Mouse (Mus musculus) intestine, embryonic 15.5 days (tissue): Measurements from ENCODE around the gene Irf6. TPM values are rescaled to one million over a fixed set of nuclear protein-coding genes. Genes with fewer than 3 reads are reported as not detected.

Experiments used
- ATAC-seq: fragments of 200-750 bp; cut with Nextera tagmentation; 2 replicates; pipeline ENCODE4 v1.8.0; 2017; ENCODE audit warnings: moderate TSS enrichment, moderate library complexity
- H3K27ac ChIP-seq: fragments of 300-500 bp; sonication (generic); 2 replicates; pipeline ENCODE4 v1.5.1; 2015; ENCODE audit warnings: mild to moderate bottlenecking, inconsistent platforms
- H3K27me3 ChIP-seq: fragments of 300-500 bp; sonication (generic); replicated peaks from 2 replicates; pipeline ENCODE4 v1.6.1; 2015; ENCODE audit warnings: inconsistent platforms
- H3K36me3 ChIP-seq: fragments of 300-500 bp; sonication (generic); 2 replicates; pipeline ENCODE4 v1.6.1; 2015; ENCODE audit warnings: inconsistent platforms
- H3K4me1 ChIP-seq: fragments of 300-500 bp; sonication (generic); replicated peaks from 2 replicates; pipeline ENCODE4 v1.6.1; 2015; ENCODE audit warnings: inconsistent platforms
- H3K4me2 ChIP-seq: fragments of 300-500 bp; sonication (generic); replicated peaks from 2 replicates; pipeline ENCODE4 v1.6.1; 2015; ENCODE audit warnings: mild to moderate bottlenecking, inconsistent platforms
- H3K4me3 ChIP-seq: fragments of 300-500 bp; sonication (generic); replicated peaks from 2 replicates; pipeline ENCODE4 v1.5.1; 2015; ENCODE audit warnings: inconsistent platforms
- H3K9ac ChIP-seq: fragments of 300-500 bp; sonication (generic); 2 replicates; pipeline ENCODE4 v1.6.1; 2015; ENCODE audit warnings: inconsistent platforms
- H3K9me3 ChIP-seq: fragments of 300-500 bp; sonication (generic); 2 replicates; pipeline ENCODE4 v1.6.1; 2016; ENCODE audit warnings: inconsistent platforms
- WGBS: fragments of 180-500 bp; shearing (Covaris S2); methylation state at CpG from one replicate; pipeline ENCODE4 v1.1.7; 2015; 5-methylcytosine and 5-hydroxymethylcytosine counted together
- polyA plus RNA-seq: library from polyadenylated mRNA; unstranded; fragments of >200 nt; fragmentation: Nextera tagmentation; extraction: Ambion mirVana; gene quantifications from 2 replicates; pipeline ENCODE4 v1.2.1, GENCODE M21; 2015

Gene Irf6
- polyA plus RNA-seq, 1 experiment from 2014 or later: 81.9 TPM

DNA sequence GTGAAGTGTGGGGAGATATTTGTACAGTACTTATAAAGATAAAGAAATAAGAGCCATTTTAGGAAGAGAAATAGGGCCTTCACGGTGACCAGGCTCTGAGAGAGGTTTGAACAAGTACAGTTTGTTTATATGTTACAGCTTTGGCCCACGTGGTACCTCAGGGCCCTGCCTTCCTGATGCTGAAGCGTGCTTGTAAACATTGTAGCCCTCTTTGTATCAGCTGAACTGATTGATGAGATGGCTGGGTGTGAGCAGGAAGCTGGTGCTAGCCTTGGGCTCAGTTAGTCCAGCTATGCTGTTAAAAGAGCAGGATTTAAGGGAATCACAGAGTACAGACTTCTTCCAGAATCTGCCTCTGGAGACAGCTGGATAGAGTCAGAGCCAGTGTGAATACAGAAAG, 6.3 kb downstream of the Irf6 start:
- WGBS: 11% methylated on average over 3 of the region's 3 CpGs
- peaks cover 13% of the 10 kb centered on the region for H3K4me1 ChIP-seq
- H3K9ac ChIP-seq: no peak overlapping the region
- H3K4me2 ChIP-seq: peak overlapping the region; percentile 51; the same call in 1 of the 2 replicates
- no peaks in the 10 kb centered on the region for H3K36me3 ChIP-seq
- H3K4me3 ChIP-seq: no peak overlapping the region
- no peaks in the 10 kb centered on the region for H3K9me3 ChIP-seq
- peak overlapping the region; percentile 58; the same call in 1 of the 2 replicates for H3K27ac ChIP-seq
- H3K27me3 ChIP-seq: peaks cover 3% of the 10 kb centered on the region; the same call in 1 of the 2 replicates
- ATAC-seq: no peak

GRCm38 (mm10) chr1:193159613-193160012, 6.7 kb downstream of the Irf6 start:
- H3K4me1 ChIP-seq: peaks cover 13% of the 10 kb centered on the region
- H3K4me3 ChIP-seq: no peak overlapping the region
- no peaks in the 10 kb centered on the region for H3K9me3 ChIP-seq
- H3K4me2 ChIP-seq: peak overlapping the region; percentile 51
- 38% methylated on average over 1 of the region's 1 CpGs for WGBS
- no peak overlapping the region for H3K9ac ChIP-seq
- no peaks in the 10 kb centered on the region for H3K27me3 ChIP-seq
- H3K27ac ChIP-seq: peak overlapping the region; percentile 58
- no peaks in the 10 kb centered on the region for H3K36me3 ChIP-seq
- peak; percentile 16; the same call in 1 of the 2 replicates for ATAC-seq

GRCm38 (mm10) chr1:193160317-193161032, 7.6 kb downstream of the Irf6 start:
- WGBS: 12% methylated on average over 18 of the region's 18 CpGs
- H3K9ac ChIP-seq: no peak overlapping the region
- peak; percentile 90 for ATAC-seq

GRCm38 (mm10) chr1:193167746-193168145, 14.8 kb downstream of the Irf6 start, which contains the start of gene A130010J15Rik:
Gene A130010J15Rik, plus strand, starts transcription at chr1:193168046.
- no peak within 1 kb of the TSS for H3K4me2 ChIP-seq
- WGBS: 92% methylated on average over 3 of the region's 3 CpGs

More at GRCm38 (mm10) chr1:193160317-193161032, 7.6 kb downstream of the Irf6 start:
- Histone ChIP-seq H3K4me2 (peak overlapping the region; percentile 51), H3K4me3 (0 out of 2 replicates have a peak overlapping the region, but pooled peaks have one; percentile 12), H3K27me3 (no peaks in the 10 kb centered on the region), H3K36me3 (no peaks in the 10 kb centered on the region), H3K27ac (peak overlapping the region; percentile 58), H3K9me3 (no peaks in the 10 kb centered on the region), H3K4me1 (peaks cover 13% of the 10 kb centered on the region)

GRCm38 (mm10) chr1:193169228-193169627, 16.3 kb downstream of the Irf6 start:
- no peak overlapping the region for H3K27ac ChIP-seq
- 76% methylated on average over 7 of the region's 7 CpGs for WGBS

More at GRCm38 (mm10) chr1:193167746-193168145, 14.8 kb downstream of the Irf6 start, which contains the start of gene A130010J15Rik:
- Histone ChIP-seq H3K9me3 (no peaks in the 10 kb centered on the region), H3K27me3 (no peaks in the 10 kb centered on the region), H3K9ac (no peak within 1 kb of the TSS), H3K27ac (no peak within 1 kb of the TSS), H3K4me3 (no peak within 1 kb of the TSS), H3K36me3 (no peaks in the 10 kb centered on the region), H3K4me1 (peaks cover 12% of the 10 kb centered on the region)
- no peak for ATAC-seq

GRCm38 (mm10) chr1:193169856-193170255, 16.9 kb downstream of the Irf6 start:
- H3K4me2 ChIP-seq: no peak overlapping the region
- H3K9me3 ChIP-seq: no peaks in the 10 kb centered on the region
- H3K9ac ChIP-seq: no peak overlapping the region
- ATAC-seq: peak; percentile 53
- no peak overlapping the region for H3K27ac ChIP-seq
- H3K4me3 ChIP-seq: no peak overlapping the region
- H3K36me3 ChIP-seq: no peaks in the 10 kb centered on the region
- 53% methylated on average over 2 of the region's 2 CpGs for WGBS
- H3K4me1 ChIP-seq: peaks cover 22% of the 10 kb centered on the region
- no peaks in the 10 kb centered on the region for H3K27me3 ChIP-seq

More at GRCm38 (mm10) chr1:193169228-193169627, 16.3 kb downstream of the Irf6 start:
- Histone ChIP-seq H3K27me3 (no peaks in the 10 kb centered on the region), H3K9me3 (no peaks in the 10 kb centered on the region), H3K4me1 (peaks cover 16% of the 10 kb centered on the region), H3K9ac (no peak overlapping the region), H3K36me3 (no peaks in the 10 kb centered on the region), H3K4me3 (no peak overlapping the region), H3K4me2 (no peak overlapping the region)
- ATAC-seq: no peak

DNA sequence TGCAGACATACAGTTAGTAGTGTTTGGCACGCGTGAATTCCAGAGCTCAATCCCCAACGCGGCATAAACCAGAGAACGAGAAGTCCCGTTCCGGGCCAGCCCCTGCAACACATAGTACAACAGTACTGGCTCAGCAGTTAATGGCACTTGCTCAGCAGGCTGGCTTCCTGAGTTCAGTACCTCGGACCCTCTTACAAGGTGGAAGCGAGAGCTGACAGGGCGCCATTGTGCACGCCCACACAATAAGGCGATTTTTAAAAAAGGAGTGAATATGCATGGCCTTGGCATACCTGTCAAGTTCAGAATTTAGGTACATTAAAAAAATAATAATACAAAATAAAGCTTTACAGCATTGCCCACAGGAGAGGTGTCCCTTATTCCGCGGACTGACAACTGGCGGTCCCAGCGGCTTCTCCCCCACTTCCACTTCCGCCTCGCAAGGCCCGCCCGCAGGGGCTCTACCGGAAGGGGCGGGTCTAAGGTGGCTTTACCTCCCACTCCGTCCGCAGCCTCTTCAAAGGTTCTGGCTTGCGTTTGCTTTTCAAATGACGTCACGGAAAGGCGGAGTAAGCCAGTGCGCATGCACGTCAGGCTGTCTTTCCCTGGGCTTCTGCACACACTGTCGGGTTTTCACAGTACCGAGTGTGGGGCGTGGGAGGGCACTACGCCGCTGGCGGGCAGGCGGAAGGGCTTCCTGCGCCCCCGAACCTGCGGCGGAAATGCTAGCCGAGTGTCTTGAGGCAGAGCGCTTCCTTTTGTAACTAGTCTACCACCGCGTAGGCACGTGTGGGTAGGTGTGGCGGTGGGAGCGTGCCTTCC, 20.3 kb downstream of the Irf6 start:
- Histone ChIP-seq H3K36me3 (no peaks in the 10 kb centered on the region), H3K27ac (peak overlapping the region; percentile 84), H3K27me3 (no peaks in the 10 kb centered on the region), H3K4me1 (peaks cover 24% of the 10 kb centered on the region), H3K4me3 (peak overlapping the region; percentile 62), H3K9me3 (no peaks in the 10 kb centered on the region), H3K9ac (peak overlapping the region; percentile 77), H3K4me2 (peak overlapping the region; percentile 74)
- under 1% methylated on average over 48 of the region's 48 CpGs for WGBS
- peak; percentile 97 for ATAC-seq

DNA sequence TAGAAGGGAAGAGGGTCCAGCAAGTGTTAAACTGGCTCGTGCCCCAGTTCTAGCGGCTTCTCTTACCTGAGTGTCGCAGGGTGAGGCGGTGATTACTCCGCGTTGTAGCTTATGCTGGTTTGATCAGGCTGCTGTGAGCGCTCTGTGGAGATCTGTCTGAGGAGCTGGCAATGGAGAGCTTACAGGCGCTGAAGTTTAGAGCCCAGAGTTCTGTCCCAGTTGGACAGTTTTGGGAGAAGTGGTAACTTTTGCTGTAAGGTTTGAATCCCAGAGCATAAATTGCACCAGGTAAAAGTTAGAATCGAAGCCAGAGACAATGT, 20.9 kb downstream of the Irf6 start:
- Histone ChIP-seq H3K4me3 (peak overlapping the region; percentile 62), H3K4me1 (peaks cover 24% of the 10 kb centered on the region), H3K9ac (peak overlapping the region; percentile 77), H3K4me2 (peak overlapping the region; percentile 74), H3K27me3 (no peaks in the 10 kb centered on the region), H3K36me3 (no peaks in the 10 kb centered on the region), H3K9me3 (no peaks in the 10 kb centered on the region), H3K27ac (peak overlapping the region; percentile 84)
- no peak for ATAC-seq
- WGBS: 16% methylated on average over 9 of the region's 9 CpGs

DNA sequence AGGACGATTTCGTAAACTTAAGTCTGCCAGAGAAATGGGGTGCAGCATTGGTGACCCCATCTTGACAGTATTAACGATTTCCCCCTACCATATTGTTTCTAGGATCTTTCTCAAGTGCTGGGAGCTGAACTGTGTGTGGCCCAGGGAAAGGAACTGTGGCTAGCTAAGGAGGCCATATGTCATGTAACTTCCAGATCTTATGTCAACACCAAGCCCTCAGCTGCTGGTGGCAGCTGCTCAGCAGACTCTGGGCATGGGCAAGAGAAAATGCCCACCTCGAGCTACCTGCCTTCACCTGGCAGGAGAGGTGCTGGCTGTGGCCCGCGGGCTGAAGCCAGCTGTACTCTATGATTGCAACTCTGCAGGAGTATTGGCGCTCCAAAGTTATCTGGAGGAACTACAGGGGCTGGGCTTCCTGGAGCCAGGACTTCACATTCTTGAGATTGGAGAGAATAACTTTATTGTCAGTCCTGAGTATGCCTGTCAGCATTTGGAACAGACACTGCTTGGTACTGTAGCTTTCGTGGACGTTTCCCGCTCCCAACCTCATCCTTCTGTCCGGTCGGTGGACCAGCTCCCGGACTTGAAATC, 21.3 kb downstream of the Irf6 start:
- ATAC-seq: 0 out of 2 replicates have a peak, but pooled peaks have one; percentile 2
- peak overlapping the region; percentile 77; the same call in 1 of the 2 replicates for H3K9ac ChIP-seq
- 69% methylated on average over 13 of the region's 13 CpGs for WGBS
- H3K4me2 ChIP-seq: peak overlapping the region; percentile 74
- H3K9me3 ChIP-seq: no peaks in the 10 kb centered on the region
- H3K4me1 ChIP-seq: peaks cover 24% of the 10 kb centered on the region
- no peaks in the 10 kb centered on the region for H3K27me3 ChIP-seq
- H3K36me3 ChIP-seq: no peaks in the 10 kb centered on the region
- peak overlapping the region; percentile 62 for H3K4me3 ChIP-seq
- peak overlapping the region; percentile 84 for H3K27ac ChIP-seq

DNA sequence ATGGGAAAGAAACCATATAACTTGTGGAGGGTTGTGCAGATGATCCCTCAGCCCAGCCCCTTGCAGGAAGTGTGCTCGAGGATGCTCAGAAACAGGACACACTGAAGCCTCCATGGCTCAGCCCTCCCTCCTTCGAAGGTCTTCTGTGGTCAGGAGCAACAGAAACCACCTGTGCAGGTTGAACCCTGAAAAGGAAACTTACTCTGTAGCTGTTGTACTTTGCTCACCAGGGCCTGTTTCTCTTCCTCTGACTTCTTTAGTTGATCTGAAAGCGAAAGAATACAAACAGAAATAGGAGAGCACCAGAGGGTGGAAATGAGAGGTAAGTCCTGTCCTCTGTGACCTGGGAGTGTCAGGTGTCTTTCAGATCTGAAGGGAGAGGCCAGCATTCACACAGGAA, 28.2 kb downstream of the Irf6 start:
- Histone ChIP-seq H3K27ac (peak overlapping the region; percentile 11; the same call in 1 of the 2 replicates), H3K4me3 (no peak overlapping the region), H3K9me3 (no peaks in the 10 kb centered on the region), H3K4me1 (no peaks in the 10 kb centered on the region), H3K36me3 (no peaks in the 10 kb centered on the region), H3K4me2 (no peak overlapping the region), H3K27me3 (no peaks in the 10 kb centered on the region), H3K9ac (no peak overlapping the region)
- ATAC-seq: peak; percentile 61
- WGBS: 68% methylated on average over 3 of the region's 3 CpGs

DNA sequence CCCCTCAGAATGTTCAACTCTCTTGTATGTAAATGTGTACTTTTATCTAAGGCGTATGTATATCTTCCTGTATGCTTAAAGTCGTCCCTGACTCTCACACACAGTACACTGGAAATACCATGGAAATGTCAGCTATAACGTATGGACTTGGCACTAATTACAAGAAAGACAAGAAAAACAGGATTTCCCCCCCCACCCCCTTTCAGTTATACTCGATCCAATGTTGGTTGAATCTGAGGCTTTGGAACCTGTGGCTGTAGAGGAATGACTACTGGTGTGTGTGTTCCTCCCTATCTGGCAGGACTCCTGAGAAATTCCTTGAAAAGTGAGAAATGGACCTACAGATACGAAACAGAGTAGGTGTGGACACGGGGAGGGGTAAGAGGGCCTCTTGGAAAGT, 35.3 kb downstream of the Irf6 start:
- H3K27ac ChIP-seq: peak overlapping the region; percentile 82
- H3K4me2 ChIP-seq: no peak overlapping the region

GRCm38 (mm10) chr1:193189151-193189621, 36.3 kb downstream of the Irf6 start:
- 10% methylated on average over 9 of the region's 9 CpGs for WGBS
- no peaks in the 10 kb centered on the region for H3K9me3 ChIP-seq
- no peak overlapping the region for H3K9ac ChIP-seq
- no peaks in the 10 kb centered on the region for H3K27me3 ChIP-seq
- peak overlapping the region; percentile 17; the same call in 1 of the 2 replicates for H3K4me2 ChIP-seq
- no peak overlapping the region for H3K4me3 ChIP-seq
- H3K4me1 ChIP-seq: peaks cover 26% of the 10 kb centered on the region
- ATAC-seq: peak; percentile 96
- no peaks in the 10 kb centered on the region for H3K36me3 ChIP-seq
- peak overlapping the region; percentile 82 for H3K27ac ChIP-seq

More for the DNA sequence above, 35.3 kb downstream of the Irf6 start:
- no peaks in the 10 kb centered on the region for H3K9me3 ChIP-seq
- H3K9ac ChIP-seq: no peak overlapping the region
- H3K4me3 ChIP-seq: no peak overlapping the region
- ATAC-seq: peak; percentile 16; the same call in 1 of the 2 replicates
- H3K27me3 ChIP-seq: no peaks in the 10 kb centered on the region
- H3K4me1 ChIP-seq: peaks cover 26% of the 10 kb centered on the region
- WGBS: 47% methylated on average over 6 of the region's 6 CpGs
- no peaks in the 10 kb centered on the region for H3K36me3 ChIP-seq
